Mouse (Mus musculus) heart, adult 2 months (tissue): ENCODE data around the gene Sumo3. TPM values are rescaled to one million over a fixed set of nuclear protein-coding genes. Genes with fewer than 3 reads are reported as not detected.

Experiments
- DNase-seq, 2 experiments: peaks; one replicate each; pipeline ENCODE4 v3.0.0; 2021
- H3K27ac ChIP-seq: fragments of 200-600 bp; 2 replicates; pipeline ENCODE4 v1.8.1; 2022
- H3K27me3 ChIP-seq: fragments of 200-500 bp; 2 replicates; pipeline ENCODE4 v1.6.1; 2012; ENCODE audit warnings: mild to moderate bottlenecking, low read length, inconsistent platforms, mixed read lengths; ENCODE audit not compliant: control insufficient read depth, insufficient read depth
- H3K36me3 ChIP-seq: fragments of 200-500 bp; 2 replicates; pipeline ENCODE4 v1.6.1; 2012; ENCODE audit warnings: low read length, inconsistent platforms; ENCODE audit not compliant: control insufficient read depth, insufficient read depth
- H3K4me1 ChIP-seq: fragments of 200-500 bp; 2 replicates; pipeline ENCODE4 v1.6.1; 2011; ENCODE audit warnings: low read length; ENCODE audit not compliant: control insufficient read depth, insufficient read depth
- H3K4me3 ChIP-seq: fragments of 200-600 bp; 2 replicates; pipeline ENCODE4 v1.8.1; 2022
- H3K79me2 ChIP-seq: fragments of 200-500 bp; replicated peaks from 2 replicates; pipeline ENCODE4 v1.6.1; 2012; ENCODE audit warnings: mild to moderate bottlenecking, inconsistent platforms, low read length, moderate library complexity, mixed read lengths; ENCODE audit not compliant: control insufficient read depth, insufficient read depth
- H3K9ac ChIP-seq: fragments of 200-500 bp; 2 replicates; pipeline ENCODE4 v1.6.1; 2012; ENCODE audit warnings: low read depth, mild to moderate bottlenecking, control low read depth, inconsistent platforms, low read length, mixed read lengths
- CTCF ChIP-seq: fragments of 200-600 bp; IDR thresholded peaks from 2 replicates; pipeline ENCODE4 v1.8.1; 2022; ENCODE audit warnings: antibody characterized with exemption, mild to moderate bottlenecking, moderate library complexity
- EP300 ChIP-seq: fragments of 200-500 bp; IDR thresholded peaks from 2 replicates; pipeline ENCODE4 v1.6.1; 2011; ENCODE audit warnings: low read depth, low read length, control low read depth; ENCODE audit not compliant: insufficient read depth
- POLR2A ChIP-seq: fragments of 200-500 bp; IDR thresholded peaks from 2 replicates; pipeline ENCODE4 v1.6.1; 2011; ENCODE audit warnings: mild to moderate bottlenecking, low read depth, low read length, control low read depth; ENCODE audit not compliant: insufficient read depth
- WGBS: fragments of 180-500 bp; shearing (Covaris S2); methylation state at CpG from one replicate; pipeline ENCODE4 v1.1.7; 2018; 5-methylcytosine and 5-hydroxymethylcytosine counted together
- intact Hi-C: fragments of 180-260 bp; cut with DNase I; formaldehyde crosslinking; loops from one replicate; pipeline ENCODE4 v1.15.1; 2025
- long read RNA-seq: library from polyadenylated mRNA; stranded (forward); transcript quantifications from one replicate; pipeline ENCODE4 v2.0.0, GENCODE M21; 2021
- polyA plus RNA-seq: library from polyadenylated mRNA; depleted of rRNA; stranded (reverse); fragments of >200 nt; gene quantifications from 2 replicates; pipeline ENCODE4 v1.2.3, GENCODE M21; 2012; rRNA removed
- total RNA-seq, 2 experiments: library from RNA; stranded (reverse); gene quantifications; 2 replicates each; pipeline ENCODE4 v1.2.3; 2021

Sumo3 gene
- 10 to 100 TPM; 66.4 to 67.8 TPM for total RNA-seq
- 122 and 167 TPM in 2 replicates for polyA plus RNA-seq
- long read RNA-seq, transcript Sumo3-201 (4 exons, 2,630 nt): major isoform, 66 of 77 reads
- long read RNA-seq, partial matches to known transcripts: 0 of 77 reads
- long read RNA-seq, other reads (novel, unspliced or antisense): 4 of 77 reads

GRCm38 (mm10) chr10:77605908-77606826, at the start of gene Sumo3, which contains the start of gene Gm49325:
Sumo3 (plus strand) TSS chr10:77606097.
Gm49325 (plus strand) TSS chr10:77606197.
- 1% methylated on average over 113 of the region's 119 CpGs for WGBS
- peaks cover 7% of the 10 kb centered on the region for H3K79me2 ChIP-seq
- peak within 1 kb of the TSS; percentile 97 for H3K9ac ChIP-seq
- peak within 1 kb of the TSS; percentile 96 for H3K4me3 ChIP-seq
- peaks cover 12% of the 10 kb centered on the region for H3K4me1 ChIP-seq
- no peaks in the 10 kb centered on the region for H3K27me3 ChIP-seq
- no peaks in the 10 kb centered on the region; the same call in 1 of the 2 replicates for H3K36me3 ChIP-seq
- intact Hi-C loops: loop anchor here (2.0 kb wide), 1 partner anchor 15 kb away; no protein-coding TSS in a partner anchor
- no peak for TF ChIP-seq CTCF
- peak; percentile 46; the same call in 1 of the 2 replicates for TF ChIP-seq EP300
- TF ChIP-seq POLR2A: peak; percentile 78
- H3K27ac ChIP-seq: peak within 1 kb of the TSS; percentile 99
- peak; percentile 97 to 100 for DNase-seq

GRCm38 (mm10) chr10:77556631-77557030, 49.3 kb upstream of the Sumo3 start:
- Histone ChIP-seq H3K4me1 (no peaks in the 10 kb centered on the region), H3K9ac (no peak overlapping the region), H3K27me3 (no peaks in the 10 kb centered on the region), H3K27ac (no peak overlapping the region), H3K36me3 (no peaks in the 10 kb centered on the region), H3K79me2 (no peaks in the 10 kb centered on the region), H3K4me3 (no peak overlapping the region)
- WGBS: 87% methylated on average over 7 of the region's 7 CpGs
- TF ChIP-seq POLR2A (no peak), EP300 (no peak), CTCF (no peak)
- intact Hi-C loops: loop anchor here (2.0 kb wide), 1 partner anchor 40 kb away; no protein-coding TSS in a partner anchor
- no peak for DNase-seq

- H3K79me2 ChIP-seq: no peaks in the 10 kb centered on the region
- H3K4me3 ChIP-seq: no peak overlapping the region
- WGBS: 89% methylated on average over 4 of the region's 4 CpGs
- no peaks in the 10 kb centered on the region for H3K27me3 ChIP-seq
- H3K9ac ChIP-seq: no peak overlapping the region
- TF ChIP-seq CTCF (peak; percentile 59), EP300 (no peak)
- no peaks in the 10 kb centered on the region for H3K36me3 ChIP-seq
- no peak overlapping the region for H3K27ac ChIP-seq
- no peaks in the 10 kb centered on the region for H3K4me1 ChIP-seq
- DNase-seq: no peak
- intact Hi-C loops: loop anchor here (2.0 kb wide), 1 partner anchor 41 kb away; no protein-coding TSS in a partner anchor
Measured at GRCm38 (mm10) chr10:77557641-77558040, 48.3 kb upstream of the Sumo3 start.

GRCm38 (mm10) chr10:77560090-77560489, 45.8 kb upstream of the Sumo3 start:
- Histone ChIP-seq H3K27me3 (no peaks in the 10 kb centered on the region), H3K27ac (no peak overlapping the region), H3K9ac (no peak overlapping the region), H3K36me3 (no peaks in the 10 kb centered on the region), H3K79me2 (no peaks in the 10 kb centered on the region), H3K4me3 (no peak overlapping the region), H3K4me1 (no peaks in the 10 kb centered on the region)
- WGBS: 75% methylated on average over 11 of the region's 11 CpGs
- no peak for DNase-seq
- no peak for TF ChIP-seq POLR2A
- TF ChIP-seq CTCF: no peak
- no peak for TF ChIP-seq EP300
- intact Hi-C loops: no loop called here

- H3K4me1 ChIP-seq: no peaks in the 10 kb centered on the region
- no peak overlapping the region for H3K4me3 ChIP-seq
- H3K9ac ChIP-seq: no peak overlapping the region
- H3K27ac ChIP-seq: no peak overlapping the region
- 77% methylated on average over 9 of the region's 9 CpGs for WGBS
- H3K27me3 ChIP-seq: no peaks in the 10 kb centered on the region
- TF ChIP-seq POLR2A: no peak
- no peak for TF ChIP-seq CTCF
- TF ChIP-seq EP300: no peak
- DNase-seq: no peak
- intact Hi-C loops: no loop called here
- no peaks in the 10 kb centered on the region for H3K79me2 ChIP-seq
- no peaks in the 10 kb centered on the region for H3K36me3 ChIP-seq
Measured at GRCm38 (mm10) chr10:77560830-77561229, 45.1 kb upstream of the Sumo3 start.

- Histone ChIP-seq H3K27ac (no peak overlapping the region), H3K36me3 (no peaks in the 10 kb centered on the region), H3K79me2 (no peaks in the 10 kb centered on the region), H3K9ac (no peak overlapping the region), H3K4me3 (no peak overlapping the region), H3K27me3 (no peaks in the 10 kb centered on the region), H3K4me1 (no peaks in the 10 kb centered on the region)
- DNase-seq: no peak
- TF ChIP-seq EP300 (no peak), POLR2A (no peak), CTCF (no peak)
- intact Hi-C loops: no loop called here
- WGBS: 66% methylated on average over 2 of the region's 2 CpGs
Measured at GRCm38 (mm10) chr10:77561508-77561907, 44.4 kb upstream of the Sumo3 start.
